Mouse (Mus musculus) myocyte (in vitro differentiated cells): ENCODE measurements around the gene Olfr1048. TPM values are rescaled to one million over a fixed set of nuclear protein-coding genes. Genes with fewer than 3 reads are reported as not detected.
"Not testable (repeated sequence)": the region's sequence is repeated elsewhere in the genome, so short reads cannot be mapped to it uniquely, and the experiment has no call there.

Experiments used
- H3K27me3 ChIP-seq: one replicate; pipeline ENCODE4 v1.6.1; 2011; ENCODE audit not compliant: control insufficient read depth, insufficient read depth, insufficient read length
- H3K36me3 ChIP-seq: one replicate; pipeline ENCODE4 v1.6.1; 2011; ENCODE audit not compliant: control insufficient read depth, insufficient read depth
- H3K4me2 ChIP-seq: one replicate; pipeline ENCODE4 v1.6.1; 2011; ENCODE audit warnings: low read depth, control low read depth
- H3K4me3 ChIP-seq: one replicate; pipeline ENCODE4 v1.5.1; 2011; ENCODE audit warnings: mild to moderate bottlenecking, control low read depth, moderate library complexity
- H3K79me2 ChIP-seq: one replicate; pipeline ENCODE4 v1.6.1; 2011; ENCODE audit not compliant: control insufficient read depth, insufficient read depth
- H3ac ChIP-seq: one replicate; pipeline ENCODE4 v1.6.1; 2011; ENCODE audit not compliant: control insufficient read depth, insufficient read length
- CEBPB ChIP-seq: IDR thresholded peaks from 2 replicates; pipeline ENCODE4 v1.6.1; 2011; ENCODE audit warnings: mild to moderate bottlenecking, moderate library complexity; ENCODE audit not compliant: poor library complexity, insufficient read depth, severe bottlenecking
- E2F4 ChIP-seq: IDR thresholded peaks from one replicate; pipeline ENCODE4 v1.6.1; 2011; ENCODE audit warnings: mild to moderate bottlenecking, control low read depth, moderate library complexity; ENCODE audit not compliant: insufficient read depth
- MAX ChIP-seq: IDR thresholded peaks from one replicate; pipeline ENCODE4 v1.6.1; 2011; ENCODE audit warnings: low read depth, mild to moderate bottlenecking, control low read depth
- MYOD1 ChIP-seq, 3 experiments: IDR thresholded peaks; one replicate each; pipeline ENCODE4 v1.6.1; 2011; ENCODE audit warnings: control low read depth in 2 of 3, low read depth in 2 of 3, mild to moderate bottlenecking in 2 of 3, moderate library complexity in 1 of 3; ENCODE audit not compliant: insufficient read length in 2 of 3, control insufficient read depth in 1 of 3
- MYOG ChIP-seq, 3 experiments: IDR thresholded peaks; one replicate each; pipeline ENCODE4 v1.6.1; 2011; ENCODE audit warnings: control low read depth in 2 of 3, low read depth in 2 of 3, mild to moderate bottlenecking in 2 of 3; ENCODE audit not compliant: insufficient read length in 2 of 3, control insufficient read depth in 1 of 3, insufficient read depth in 1 of 3
- POLR2A ChIP-seq: IDR thresholded peaks from one replicate; pipeline ENCODE4 v1.6.1; 2011; ENCODE audit warnings: low read depth, mild to moderate bottlenecking, control low read depth, moderate library complexity; ENCODE audit not compliant: insufficient read length
- POLR2AphosphoS2 ChIP-seq: IDR thresholded peaks from one replicate; pipeline ENCODE4 v1.6.1; 2011; ENCODE audit warnings: low read depth, control low read depth; ENCODE audit not compliant: insufficient read length
- REST ChIP-seq: IDR thresholded peaks from one replicate; pipeline ENCODE4 v1.6.1; 2011; ENCODE audit warnings: mild to moderate bottlenecking, control low read depth, moderate library complexity; ENCODE audit not compliant: insufficient read depth, insufficient read length
- SRF ChIP-seq: IDR thresholded peaks from one replicate; pipeline ENCODE4 v1.6.1; 2011; ENCODE audit warnings: low read depth; ENCODE audit not compliant: control insufficient read depth, insufficient read length
- TCF12 ChIP-seq: IDR thresholded peaks from one replicate; pipeline ENCODE4 v1.6.1; 2011; ENCODE audit warnings: mild to moderate bottlenecking, control low read depth; ENCODE audit not compliant: poor library complexity, insufficient read depth, severe bottlenecking
- TCF3 ChIP-seq: IDR thresholded peaks from one replicate; pipeline ENCODE4 v1.6.1; 2011; ENCODE audit warnings: low read depth, control low read depth; ENCODE audit not compliant: insufficient read length
- USF1 ChIP-seq: IDR thresholded peaks from one replicate; pipeline ENCODE4 v1.6.1; 2011; ENCODE audit warnings: low read depth, mild to moderate bottlenecking, control low read depth, moderate library complexity
- polyA plus RNA-seq: library from polyadenylated mRNA; unstranded; fragments of >200 nt; fragmentation: generic; extraction: Trizol; gene quantifications from one replicate; pipeline ENCODE4 v1.2.1, GENCODE M21; 2012; ENCODE audit warnings: missing spikeins

Gene Olfr1048
- polyA plus RNA-seq, result not detected

DNA sequence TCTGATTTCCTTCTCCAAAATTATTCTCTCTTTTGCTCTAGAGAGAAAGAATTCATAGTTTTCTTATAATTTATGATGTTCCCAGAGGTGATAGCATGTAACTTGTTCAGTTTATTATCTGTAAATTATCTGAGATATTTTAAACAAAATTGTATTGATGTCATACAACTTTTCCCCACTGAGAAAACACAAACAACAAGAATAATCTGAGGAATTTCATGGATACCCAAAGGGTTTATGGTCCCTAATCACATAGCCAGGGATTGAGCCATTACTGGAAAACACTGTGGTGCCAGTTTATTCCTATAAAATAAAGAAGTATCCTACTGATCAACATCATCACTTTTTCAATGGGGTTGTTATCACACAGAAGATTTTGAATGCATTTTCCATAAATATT lies at the start of gene Olfr1048:
Olfr1048 (minus strand) TSS at position 101 of the 400 bp plus-strand sequence.
- Histone ChIP-seq H3K27me3 (no peaks in the 10 kb centered on the region), H3K4me3 (no peak within 1 kb of the TSS), H3K4me2 (no peak within 1 kb of the TSS), H3ac (no peak within 1 kb of the TSS), H3K79me2 (no peaks in the 10 kb centered on the region), H3K36me3 (no peaks in the 10 kb centered on the region)
- TF ChIP-seq MYOG (IDR thresholded peaks at IDR 0.05; ENCODE audit: control insufficient read depth in 1 of 3, insufficient read depth in 1 of 3, insufficient read length in 2 of 3, low read depth in 2 of 3) (no peak), MYOD1 (IDR thresholded peaks at IDR 0.05; ENCODE audit: control insufficient read depth in 1 of 3, insufficient read length in 2 of 3, low read depth in 2 of 3) (no peak), TCF12 (no peak), POLR2A (no peak), E2F4 (no peak), SRF (no peak), REST (no peak), TCF3 (no peak)

DNA sequence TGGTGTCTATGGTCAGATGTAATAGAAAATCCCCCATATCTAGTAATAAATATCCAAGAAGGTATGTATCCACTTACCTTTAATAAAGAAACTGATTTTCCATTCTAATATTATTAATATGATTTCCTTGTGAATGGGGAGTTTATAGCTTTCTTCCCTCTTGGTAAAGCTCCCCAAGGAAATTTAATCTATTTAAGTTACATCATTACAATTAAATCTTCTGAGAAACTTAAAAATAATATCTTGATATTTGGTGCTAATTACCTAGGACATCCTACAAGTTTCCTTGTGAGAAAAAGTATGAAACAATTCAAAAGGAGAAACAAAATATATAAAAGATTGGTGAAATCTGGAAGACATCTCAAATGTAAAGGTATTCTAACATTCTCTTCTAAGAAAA lies 38.9 kb upstream of the Olfr1048 start, which contains the start of gene Olfr1051:
Olfr1051 (minus strand) TSS at position 101 of the 400 bp plus-strand sequence.
- not testable (repeated sequence) for H3K27me3 ChIP-seq, H3K36me3 ChIP-seq, H3K4me2 ChIP-seq, H3K79me2 ChIP-seq, H3K4me3 ChIP-seq, H3ac ChIP-seq

GRCm38 (mm10) chr2:86258228-86258627 lies 18.1 kb upstream of the Olfr1048 start, which contains the start of gene Olfr1049:
Gene Olfr1049, minus strand, starts transcription at chr2:86258328.
- not testable (repeated sequence) for H3K4me3 ChIP-seq, H3ac ChIP-seq, H3K79me2 ChIP-seq

GRCm38 (mm10) chr2:86231301-86231700 lies 8.8 kb downstream of the Olfr1048 start, which contains the start of gene Olfr1047:
Gene Olfr1047, minus strand, starts transcription at chr2:86231401.
- H3K79me2 ChIP-seq, result no peaks in the 10 kb centered on the region
- no peak within 1 kb of the TSS for H3K4me2 ChIP-seq
- H3K4me3 ChIP-seq, result no peak within 1 kb of the TSS
- H3K27me3 ChIP-seq, result no peaks in the 10 kb centered on the region
- no peak within 1 kb of the TSS for H3ac ChIP-seq
- no peaks in the 10 kb centered on the region for H3K36me3 ChIP-seq
- TF ChIP-seq POLR2A, result no peak
- TF ChIP-seq TCF12, result no peak
- TF ChIP-seq SRF, result no peak
- TF ChIP-seq POLR2AphosphoS2, result no peak
- TF ChIP-seq CEBPB, result no peak
- no peak for TF ChIP-seq MYOG (IDR thresholded peaks at IDR 0.05; ENCODE audit: control insufficient read depth in 1 of 3, insufficient read depth in 1 of 3, insufficient read length in 2 of 3, low read depth in 2 of 3)
- no peak for TF ChIP-seq USF1
- TF ChIP-seq REST, result no peak
- TF ChIP-seq MAX, result no peak
- TF ChIP-seq TCF3, result no peak
- TF ChIP-seq E2F4, result no peak
- TF ChIP-seq MYOD1 (IDR thresholded peaks at IDR 0.05; ENCODE audit: control insufficient read depth in 1 of 3, insufficient read length in 2 of 3, low read depth in 2 of 3), result no peak

More at GRCm38 (mm10) chr2:86258228-86258627, 18.1 kb upstream of the Olfr1048 start, which contains the start of gene Olfr1049:
- not testable (repeated sequence) for H3K27me3 ChIP-seq, H3K36me3 ChIP-seq, H3K4me2 ChIP-seq

GRCm38 (mm10) chr2:86219214-86219613 lies 20.9 kb downstream of the Olfr1048 start, which contains the start of gene Olfr1046:
Gene Olfr1046, minus strand, starts transcription at chr2:86219314.
- H3K4me3 ChIP-seq, result no peak within 1 kb of the TSS
- no peaks in the 10 kb centered on the region for H3K27me3 ChIP-seq
- H3K79me2 ChIP-seq, result no peaks in the 10 kb centered on the region
- no peak for TF ChIP-seq CEBPB
- TF ChIP-seq SRF, result no peak
- no peak for TF ChIP-seq TCF3
- TF ChIP-seq POLR2AphosphoS2, result no peak
- TF ChIP-seq TCF12, result no peak
- TF ChIP-seq USF1, result no peak
- TF ChIP-seq MAX, result no peak
- TF ChIP-seq E2F4, result no peak
- TF ChIP-seq REST, result no peak
- TF ChIP-seq POLR2A, result no peak
- no peak for TF ChIP-seq MYOG (IDR thresholded peaks at IDR 0.05; ENCODE audit: control insufficient read depth in 1 of 3, insufficient read depth in 1 of 3, insufficient read length in 2 of 3, low read depth in 2 of 3)
- no peak for TF ChIP-seq MYOD1 (IDR thresholded peaks at IDR 0.05; ENCODE audit: control insufficient read depth in 1 of 3, insufficient read length in 2 of 3, low read depth in 2 of 3)
- no peak within 1 kb of the TSS for H3ac ChIP-seq
- no peak within 1 kb of the TSS for H3K4me2 ChIP-seq
- no peaks in the 10 kb centered on the region for H3K36me3 ChIP-seq

DNA sequence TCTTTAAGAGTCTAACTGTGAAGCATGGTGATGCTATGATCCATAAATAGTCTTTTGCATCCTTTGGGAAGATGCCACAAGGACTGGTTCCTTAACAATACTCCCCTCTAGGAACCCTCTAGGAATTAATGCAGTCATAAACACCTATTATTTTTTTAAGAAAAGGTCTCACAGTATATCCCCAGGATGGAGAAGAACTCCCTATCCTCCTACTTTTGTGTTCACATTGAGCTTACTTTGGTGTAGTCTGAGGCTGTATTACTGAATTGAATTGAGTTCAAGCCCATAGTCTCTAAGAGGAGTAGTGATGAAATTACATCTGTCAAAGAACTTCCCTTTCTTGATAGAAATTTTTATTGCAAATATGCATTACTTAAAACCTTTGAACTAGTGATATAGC lies 37.2 kb downstream of the Olfr1048 start, which contains the start of gene Olfr1045:
Olfr1045 (minus strand) TSS at position 101 of the 400 bp plus-strand sequence.
- no peaks in the 10 kb centered on the region for H3K36me3 ChIP-seq
- H3K27me3 ChIP-seq, result no peaks in the 10 kb centered on the region
- TF ChIP-seq POLR2AphosphoS2 (no peak), MYOD1 (IDR thresholded peaks at IDR 0.05; ENCODE audit: control insufficient read depth in 1 of 3, insufficient read length in 2 of 3, low read depth in 2 of 3) (no peak), E2F4 (no peak), POLR2A (no peak), TCF3 (no peak), MYOG (IDR thresholded peaks at IDR 0.05; ENCODE audit: control insufficient read depth in 1 of 3, insufficient read depth in 1 of 3, insufficient read length in 2 of 3, low read depth in 2 of 3) (no peak), TCF12 (no peak), MAX (no peak), SRF (no peak), REST (no peak), CEBPB (no peak), USF1 (no peak)
- H3K4me2 ChIP-seq, result no peak within 1 kb of the TSS
- no peak within 1 kb of the TSS for H3ac ChIP-seq
- H3K79me2 ChIP-seq, result no peaks in the 10 kb centered on the region
- no peak within 1 kb of the TSS for H3K4me3 ChIP-seq
